Mouse (Mus musculus): ENCODE data around the gene Smoc1. TPM values are rescaled to one million over a fixed set of nuclear protein-coding genes. Genes with fewer than 3 reads are reported as not detected.

The Smoc1 gene
- polyA plus RNA-seq, 1 experiment, result 41.7 TPM

- no peaks in the 10 kb centered on the region for H3K4me1 ChIP-seq (replicated peaks; ENCODE audit: control insufficient read depth, insufficient read depth, low read length)
- H3K27ac ChIP-seq (ENCODE audit: control insufficient read depth, insufficient read depth, low read length), result no peak overlapping the region
- no peaks in the 10 kb centered on the region for H3K27me3 ChIP-seq (ENCODE audit: control insufficient read depth, insufficient read depth, low read length)
- H3K36me3 ChIP-seq (ENCODE audit: control insufficient read depth, insufficient read depth, low read length), result no peaks in the 10 kb centered on the region
- no peak for DNase-seq
- TF ChIP-seq CTCF (IDR thresholded peaks at IDR 0.05; ENCODE audit: borderline replicate concordance, control insufficient read depth, extremely low read depth, insufficient read depth, low read length, poor library complexity) (no peak), POLR2A (IDR thresholded peaks at IDR 0.05; ENCODE audit: control insufficient read depth, extremely low read depth, insufficient read depth, low read length, poor library complexity) (no peak)
- no peak overlapping the region for H3K4me3 ChIP-seq (ENCODE audit: control insufficient read depth, insufficient read depth, low read length)
Observed at GRCm38 (mm10) chr12:81123793-81124192, 97.2 kb downstream of the Smoc1 start.

DNA sequence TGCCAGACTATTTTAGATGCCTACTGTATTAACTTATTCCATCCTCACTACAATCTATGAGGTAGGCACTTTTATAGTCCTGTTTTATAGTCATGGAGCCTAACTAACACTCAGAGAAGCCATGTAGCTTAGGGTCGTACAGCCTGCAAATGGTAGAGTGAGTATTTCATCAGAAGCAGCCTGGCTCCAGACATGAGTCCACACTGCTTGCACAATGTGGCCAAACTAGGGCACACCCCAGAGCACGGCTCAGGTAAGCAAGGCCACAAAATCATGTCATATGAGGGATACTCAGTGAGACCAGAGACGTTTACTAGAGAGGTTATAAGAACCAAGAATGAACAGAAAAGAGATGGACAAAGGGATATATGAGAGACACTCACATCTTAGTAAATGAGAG, 100.2 kb downstream of the Smoc1 start:
- 97% methylated on average over 3 of the region's 3 CpGs for WGBS

DNA sequence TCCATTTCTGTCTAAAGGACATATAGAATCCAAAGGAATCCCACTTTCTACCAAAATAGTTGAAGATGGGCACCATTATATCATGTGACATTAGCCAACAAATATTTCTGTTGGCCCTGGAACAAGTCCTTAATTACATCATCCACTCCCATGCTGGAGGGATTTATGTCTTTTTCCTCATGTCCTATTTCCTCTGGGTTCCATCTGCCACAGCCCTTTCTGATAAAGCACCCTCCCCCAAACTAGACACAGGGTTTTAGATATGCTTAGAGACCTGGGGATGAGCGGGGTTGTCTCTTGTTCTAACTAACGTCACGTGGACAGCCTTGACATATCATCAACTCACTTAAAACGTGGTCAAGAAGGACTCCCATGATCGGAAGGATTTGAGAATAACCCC, 102.1 kb downstream of the Smoc1 start:
- Histone ChIP-seq H3K27ac (ENCODE audit: control insufficient read depth, insufficient read depth, low read length) (no peak overlapping the region), H3K36me3 (ENCODE audit: control insufficient read depth, insufficient read depth, low read length) (no peaks in the 10 kb centered on the region), H3K4me1 (replicated peaks; ENCODE audit: control insufficient read depth, insufficient read depth, low read length) (no peaks in the 10 kb centered on the region), H3K4me3 (ENCODE audit: control insufficient read depth, insufficient read depth, low read length) (no peak overlapping the region), H3K27me3 (ENCODE audit: control insufficient read depth, insufficient read depth, low read length) (no peaks in the 10 kb centered on the region)
- TF ChIP-seq POLR2A (IDR thresholded peaks at IDR 0.05; ENCODE audit: control insufficient read depth, extremely low read depth, insufficient read depth, low read length, poor library complexity), result no peak
- TF ChIP-seq CTCF (IDR thresholded peaks at IDR 0.05; ENCODE audit: borderline replicate concordance, control insufficient read depth, extremely low read depth, insufficient read depth, low read length, poor library complexity), result no peak
- 94% methylated on average over 5 of the region's 5 CpGs for WGBS
- no peak for DNase-seq

More for the DNA sequence above, 100.2 kb downstream of the Smoc1 start:
- Histone ChIP-seq H3K36me3 (ENCODE audit: control insufficient read depth, insufficient read depth, low read length) (no peaks in the 10 kb centered on the region), H3K27me3 (ENCODE audit: control insufficient read depth, insufficient read depth, low read length) (no peaks in the 10 kb centered on the region), H3K27ac (ENCODE audit: control insufficient read depth, insufficient read depth, low read length) (no peak overlapping the region), H3K4me3 (ENCODE audit: control insufficient read depth, insufficient read depth, low read length) (no peak overlapping the region), H3K4me1 (replicated peaks; ENCODE audit: control insufficient read depth, insufficient read depth, low read length) (no peaks in the 10 kb centered on the region)
- no peak for TF ChIP-seq CTCF (IDR thresholded peaks at IDR 0.05; ENCODE audit: borderline replicate concordance, control insufficient read depth, extremely low read depth, insufficient read depth, low read length, poor library complexity)
- DNase-seq, result no peak

DNA sequence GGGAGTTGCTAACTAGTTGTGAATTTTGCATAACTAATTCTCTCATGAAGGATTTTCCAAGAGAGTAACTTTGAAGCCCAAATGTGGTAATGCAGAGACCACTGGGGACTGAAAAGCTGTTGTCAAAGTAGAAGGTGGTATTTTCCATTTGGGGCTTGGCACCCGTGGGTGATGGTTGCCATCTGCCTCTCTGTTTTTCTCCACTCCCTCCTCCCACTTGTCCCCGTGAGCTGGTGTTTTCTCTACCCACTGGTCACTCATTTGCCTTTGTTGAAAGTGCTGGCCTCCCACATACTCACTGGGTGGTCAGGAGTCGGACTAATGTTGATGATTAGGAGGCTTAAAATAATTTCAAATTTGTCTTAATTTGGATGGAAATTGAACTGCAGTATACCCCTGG, 104.1 kb downstream of the Smoc1 start:
- Histone ChIP-seq H3K27me3 (ENCODE audit: control insufficient read depth, insufficient read depth, low read length) (no peaks in the 10 kb centered on the region), H3K36me3 (ENCODE audit: control insufficient read depth, insufficient read depth, low read length) (no peaks in the 10 kb centered on the region), H3K4me1 (replicated peaks; ENCODE audit: control insufficient read depth, insufficient read depth, low read length) (no peaks in the 10 kb centered on the region), H3K4me3 (ENCODE audit: control insufficient read depth, insufficient read depth, low read length) (no peak overlapping the region), H3K27ac (ENCODE audit: control insufficient read depth, insufficient read depth, low read length) (no peak overlapping the region)
- no peak for DNase-seq
- WGBS, result 82% methylated on average over 3 of the region's 3 CpGs
- no peak for TF ChIP-seq POLR2A (IDR thresholded peaks at IDR 0.05; ENCODE audit: control insufficient read depth, extremely low read depth, insufficient read depth, low read length, poor library complexity)
- TF ChIP-seq CTCF (IDR thresholded peaks at IDR 0.05; ENCODE audit: borderline replicate concordance, control insufficient read depth, extremely low read depth, insufficient read depth, low read length, poor library complexity), result no peak

GRCm38 (mm10) chr12:81131114-81131513, 104.5 kb downstream of the Smoc1 start:
- DNase-seq, result no peak
- H3K27me3 ChIP-seq (ENCODE audit: control insufficient read depth, insufficient read depth, low read length), result no peaks in the 10 kb centered on the region
- H3K4me1 ChIP-seq (replicated peaks; ENCODE audit: control insufficient read depth, insufficient read depth, low read length), result no peaks in the 10 kb centered on the region
- no peak for TF ChIP-seq CTCF (IDR thresholded peaks at IDR 0.05; ENCODE audit: borderline replicate concordance, control insufficient read depth, extremely low read depth, insufficient read depth, low read length, poor library complexity)
- no peak overlapping the region for H3K4me3 ChIP-seq (ENCODE audit: control insufficient read depth, insufficient read depth, low read length)
- WGBS, result 88% methylated on average over 4 of the region's 4 CpGs
- no peak overlapping the region for H3K27ac ChIP-seq (ENCODE audit: control insufficient read depth, insufficient read depth, low read length)
- H3K36me3 ChIP-seq (ENCODE audit: control insufficient read depth, insufficient read depth, low read length), result no peaks in the 10 kb centered on the region

- no peak overlapping the region for H3K27ac ChIP-seq (ENCODE audit: control insufficient read depth, insufficient read depth, low read length)
- TF ChIP-seq POLR2A (IDR thresholded peaks at IDR 0.05; ENCODE audit: control insufficient read depth, extremely low read depth, insufficient read depth, low read length, poor library complexity), result no peak
- no peak for TF ChIP-seq CTCF (IDR thresholded peaks at IDR 0.05; ENCODE audit: borderline replicate concordance, control insufficient read depth, extremely low read depth, insufficient read depth, low read length, poor library complexity)
- no peak overlapping the region for H3K4me3 ChIP-seq (ENCODE audit: control insufficient read depth, insufficient read depth, low read length)
- 82% methylated on average over 4 of the region's 4 CpGs for WGBS
- no peak for DNase-seq
- H3K36me3 ChIP-seq (ENCODE audit: control insufficient read depth, insufficient read depth, low read length), result no peaks in the 10 kb centered on the region
- no peaks in the 10 kb centered on the region for H3K27me3 ChIP-seq (ENCODE audit: control insufficient read depth, insufficient read depth, low read length)
- H3K4me1 ChIP-seq (replicated peaks; ENCODE audit: control insufficient read depth, insufficient read depth, low read length), result no peaks in the 10 kb centered on the region
Observed at GRCm38 (mm10) chr12:81133055-81133665, 106.6 kb downstream of the Smoc1 start.

DNA sequence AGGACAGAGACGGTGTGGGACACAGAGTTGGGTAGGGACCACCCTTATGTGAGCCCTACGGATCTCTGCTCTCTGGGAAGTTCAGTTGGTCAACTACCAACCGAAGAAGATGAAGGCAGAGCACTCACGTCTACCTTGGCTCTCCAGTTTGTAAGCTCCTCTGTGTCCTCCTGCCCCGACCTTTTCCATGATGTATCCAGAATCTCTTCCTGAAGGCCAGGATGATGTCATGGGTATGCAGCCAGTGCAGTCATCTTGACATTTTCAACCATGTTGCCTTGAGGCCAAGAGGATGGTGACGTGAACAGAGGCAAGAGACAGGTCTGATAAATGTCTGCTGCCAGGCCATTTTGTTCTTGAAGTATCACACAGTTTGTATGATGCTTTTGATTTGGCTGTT, 111.6 kb downstream of the Smoc1 start:
- no peaks in the 10 kb centered on the region for H3K36me3 ChIP-seq (ENCODE audit: control insufficient read depth, insufficient read depth, low read length)
- no peaks in the 10 kb centered on the region for H3K27me3 ChIP-seq (ENCODE audit: control insufficient read depth, insufficient read depth, low read length)
- no peak for TF ChIP-seq CTCF (IDR thresholded peaks at IDR 0.05; ENCODE audit: borderline replicate concordance, control insufficient read depth, extremely low read depth, insufficient read depth, low read length, poor library complexity)
- no peak for TF ChIP-seq POLR2A (IDR thresholded peaks at IDR 0.05; ENCODE audit: control insufficient read depth, extremely low read depth, insufficient read depth, low read length, poor library complexity)
- DNase-seq, result no peak
- H3K4me1 ChIP-seq (replicated peaks; ENCODE audit: control insufficient read depth, insufficient read depth, low read length), result peaks cover 3% of the 10 kb centered on the region
- 93% methylated on average over 6 of the region's 6 CpGs for WGBS
- no peak overlapping the region for H3K27ac ChIP-seq (ENCODE audit: control insufficient read depth, insufficient read depth, low read length)
- H3K4me3 ChIP-seq (ENCODE audit: control insufficient read depth, insufficient read depth, low read length), result no peak overlapping the region

All from thymus, adult 2 months (tissue).